Mouse (Mus musculus) lung, postnatal 0 days (tissue): Measurements from ENCODE around the gene Kpnb1.

ENCODE experiments used
- CTCF ChIP-seq: IDR thresholded peaks from 2 replicates; pipeline ENCODE4 v1.5.1; 2016; ENCODE audit warnings: antibody characterized with exemption, mild to moderate bottlenecking
- EP300 ChIP-seq: IDR thresholded peaks from 2 replicates; pipeline ENCODE4 v1.6.1; 2016; ENCODE audit warnings: antibody characterized with exemption, mild to moderate bottlenecking, control low read depth

GRCm38 (mm10) chr11:97152662-97153287, 34.9 kb downstream of the Kpnb1 start:
- TF ChIP-seq CTCF (peak; percentile 44), EP300 (no peak)
